Mouse (Mus musculus): ENCODE results near the gene Krt77. TPM values are rescaled to one million over a fixed set of nuclear protein-coding genes. Genes with fewer than 3 reads are reported as not detected.

Krt77 gene
- polyA plus RNA-seq (2014; fragmentation: Illumina TruSeq; extraction: RNeasy Lipid Tissue Mini Kit (QIAGEN cat#74804); ENCODE audit: low read depth, low replicate concordance) = not detected

DNA sequence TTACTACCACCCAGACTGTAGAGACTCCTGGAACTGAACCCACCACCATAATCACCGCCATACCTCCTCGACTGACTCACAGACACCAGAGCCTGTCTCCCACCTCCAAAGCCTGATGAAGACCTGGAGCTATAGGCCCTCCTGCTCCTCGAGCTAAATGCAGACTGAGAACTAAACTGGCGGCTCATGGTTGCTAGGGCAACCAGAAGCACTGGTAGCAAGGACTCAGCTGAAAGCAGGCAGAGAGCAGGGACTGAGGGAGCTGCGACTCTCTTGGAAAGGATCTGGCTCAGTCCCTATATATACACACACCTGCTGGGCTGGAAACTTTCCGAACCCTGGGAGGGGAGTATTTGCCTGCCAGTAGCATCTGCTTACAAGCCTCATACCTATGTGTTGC lies at the start of gene Krt77:
Gene Krt77 (minus strand): TSS at position 275 of the 400 bp plus-strand sequence.

GRCm38 (mm10) chr15:101892820-101893219 lies 23.3 kb upstream of the Krt77 start, which contains the start of gene Krt76:
Krt76 (minus strand) TSS chr15:101892920.

GRCm38 (mm10) chr15:101850694-101851093 lies 18.8 kb downstream of the Krt77 start, which contains the start of gene Krt1:
Krt1 (minus strand) TSS chr15:101850794.

GRCm38 (mm10) chr15:101817875-101818274 lies 51.6 kb downstream of the Krt77 start, which contains the start of gene Krt2:
Krt2 (minus strand) TSS chr15:101818169.

Other genes with a start within 250 kb of the Krt77 start
- not detected for gene Gm5414, start 241.5 kb downstream of the Krt77 start, polyA plus RNA-seq (2014; fragmentation: Illumina TruSeq; extraction: RNeasy Lipid Tissue Mini Kit (QIAGEN cat#74804); ENCODE audit: low read depth, low replicate concordance)
- not detected for gene Gm5478, start 222.3 kb downstream of the Krt77 start, polyA plus RNA-seq (2014; fragmentation: Illumina TruSeq; extraction: RNeasy Lipid Tissue Mini Kit (QIAGEN cat#74804); ENCODE audit: low read depth, low replicate concordance)
- not detected for gene Krt6b, start 189.4 kb downstream of the Krt77 start, polyA plus RNA-seq (2014; fragmentation: Illumina TruSeq; extraction: RNeasy Lipid Tissue Mini Kit (QIAGEN cat#74804); ENCODE audit: low read depth, low replicate concordance)
- gene Krt6a, start 175.4 kb downstream of the Krt77 start, polyA plus RNA-seq (2014; fragmentation: Illumina TruSeq; extraction: RNeasy Lipid Tissue Mini Kit (QIAGEN cat#74804); ENCODE audit: low read depth, low replicate concordance) = not detected
- gene Krt5, start 156.8 kb downstream of the Krt77 start, polyA plus RNA-seq (2014; fragmentation: Illumina TruSeq; extraction: RNeasy Lipid Tissue Mini Kit (QIAGEN cat#74804); ENCODE audit: low read depth, low replicate concordance) = not detected
- gene Krt71, start 126.6 kb downstream of the Krt77 start, polyA plus RNA-seq (2014; fragmentation: Illumina TruSeq; extraction: RNeasy Lipid Tissue Mini Kit (QIAGEN cat#74804); ENCODE audit: low read depth, low replicate concordance) = not detected
- not detected for gene Krt72, start 83.2 kb downstream of the Krt77 start, polyA plus RNA-seq (2014; fragmentation: Illumina TruSeq; extraction: RNeasy Lipid Tissue Mini Kit (QIAGEN cat#74804); ENCODE audit: low read depth, low replicate concordance)
- not detected for gene Krt73, start 67.4 kb downstream of the Krt77 start, polyA plus RNA-seq (2014; fragmentation: Illumina TruSeq; extraction: RNeasy Lipid Tissue Mini Kit (QIAGEN cat#74804); ENCODE audit: low read depth, low replicate concordance)
- not detected for gene Krt2, start 51.5 kb downstream of the Krt77 start, polyA plus RNA-seq (2014; fragmentation: Illumina TruSeq; extraction: RNeasy Lipid Tissue Mini Kit (QIAGEN cat#74804); ENCODE audit: low read depth, low replicate concordance)
- gene Krt1, start 18.9 kb downstream of the Krt77 start, polyA plus RNA-seq (2014; fragmentation: Illumina TruSeq; extraction: RNeasy Lipid Tissue Mini Kit (QIAGEN cat#74804); ENCODE audit: low read depth, low replicate concordance) = not detected
- gene Krt76, start 23.2 kb upstream of the Krt77 start, polyA plus RNA-seq (2014; fragmentation: Illumina TruSeq; extraction: RNeasy Lipid Tissue Mini Kit (QIAGEN cat#74804); ENCODE audit: low read depth, low replicate concordance) = not detected
- gene Krt4, start 55.0 kb upstream of the Krt77 start, polyA plus RNA-seq (2014; fragmentation: Illumina TruSeq; extraction: RNeasy Lipid Tissue Mini Kit (QIAGEN cat#74804); ENCODE audit: low read depth, low replicate concordance) = not detected
- not detected for gene Krt79, start 70.6 kb upstream of the Krt77 start, polyA plus RNA-seq (2014; fragmentation: Illumina TruSeq; extraction: RNeasy Lipid Tissue Mini Kit (QIAGEN cat#74804); ENCODE audit: low read depth, low replicate concordance)
- gene Krt78, start 84.6 kb upstream of the Krt77 start, polyA plus RNA-seq (2014; fragmentation: Illumina TruSeq; extraction: RNeasy Lipid Tissue Mini Kit (QIAGEN cat#74804); ENCODE audit: low read depth, low replicate concordance) = not detected
- gene Krt8, start 134.8 kb upstream of the Krt77 start, polyA plus RNA-seq (2014; fragmentation: Illumina TruSeq; extraction: RNeasy Lipid Tissue Mini Kit (QIAGEN cat#74804); ENCODE audit: low read depth, low replicate concordance) = not detected
- not detected for gene Krt18, start 158.5 kb upstream of the Krt77 start, polyA plus RNA-seq (2014; fragmentation: Illumina TruSeq; extraction: RNeasy Lipid Tissue Mini Kit (QIAGEN cat#74804); ENCODE audit: low read depth, low replicate concordance)
- gene Eif4b, start 204.1 kb upstream of the Krt77 start, polyA plus RNA-seq (2014; fragmentation: Illumina TruSeq; extraction: RNeasy Lipid Tissue Mini Kit (QIAGEN cat#74804); ENCODE audit: low read depth, low replicate concordance) = 196 TPM
- 31.5 TPM for gene Tns2, start 230.7 kb upstream of the Krt77 start, polyA plus RNA-seq (2014; fragmentation: Illumina TruSeq; extraction: RNeasy Lipid Tissue Mini Kit (QIAGEN cat#74804); ENCODE audit: low read depth, low replicate concordance)